Mouse (Mus musculus) embryonic fibroblast, embryonic 13.5 days (primary cell): ENCODE results near the gene Aire.
"Not testable (repeated sequence)": the region's sequence is repeated elsewhere in the genome, so short reads cannot be mapped to it uniquely, and the experiment has no call there.

ENCODE experiments used
- CTCF ChIP-seq: IDR thresholded peaks from 2 replicates; pipeline ENCODE4 v1.5.1; 2011; ENCODE audit warnings: mild to moderate bottlenecking, control low read depth, low read length, moderate library complexity, borderline replicate concordance; ENCODE audit not compliant: insufficient read depth
- POLR2A ChIP-seq: IDR thresholded peaks from 2 replicates; pipeline ENCODE4 v1.6.1; 2011; ENCODE audit warnings: low read depth, mild to moderate bottlenecking, control low read depth, low read length, moderate library complexity

DNA sequence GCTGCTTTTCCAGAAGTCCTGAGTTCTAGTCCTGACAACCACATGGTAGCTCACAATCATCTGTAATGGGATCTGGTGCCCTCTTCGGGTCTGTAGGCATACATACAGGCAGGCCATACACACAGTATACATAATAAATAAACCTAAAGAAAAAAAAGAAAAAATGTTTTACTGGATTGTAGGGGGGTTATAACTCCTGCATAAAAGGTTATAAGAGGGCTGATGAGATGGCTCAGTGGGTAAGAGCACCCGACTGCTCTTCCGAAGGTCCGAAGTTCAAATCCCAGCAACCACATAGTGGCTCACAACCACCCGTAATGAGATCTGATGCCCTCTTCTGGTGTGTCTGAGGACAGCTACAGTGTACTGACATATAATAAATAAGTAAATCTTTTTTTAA, 32.3 kb downstream of the Aire start:
- not testable (repeated sequence) for TF ChIP-seq POLR2A, CTCF
